Comparison of ENCODE assay signal across 1 mouse cellular context in the genomic region with DNA sequence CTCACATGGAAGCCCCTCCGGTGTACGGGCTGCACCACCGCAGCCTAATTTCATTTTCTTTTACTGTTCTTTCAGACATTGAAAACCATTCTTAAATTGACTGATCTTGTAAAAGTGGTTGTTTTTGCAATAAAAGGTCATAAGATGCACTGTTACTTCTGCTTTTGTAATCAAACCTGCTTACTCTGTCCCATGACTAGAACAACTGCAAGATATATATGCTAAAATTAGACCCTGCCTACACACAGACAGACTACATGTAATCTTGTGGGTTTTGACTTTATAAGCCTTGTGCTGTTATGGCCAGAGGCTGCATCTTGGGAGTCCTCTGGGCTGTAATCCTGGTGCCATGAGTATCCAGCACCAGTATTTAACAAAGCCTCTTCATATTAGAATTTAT.
A peak's percentile ranks its signal among the peaks of the same experiment; 100 is the strongest.
TF ChIP-seq lines count a peak whose summit lies in the region.

No protein-coding gene starts in this region.

TF ChIP-seq in MEL, 35 proteins besides CTCF, POLR2A, EP300 and RAD21 (continued from another document):
- TF ChIP-seq BHLHE40 (IDR thresholded peaks at IDR 0.05; ENCODE audit: borderline replicate concordance, low read depth, low read length) (peak; percentile 64; the same call in 1 of the 2 replicates), KAT2A (conservative IDR thresholded peaks at IDR 0.05; ENCODE audit: low read depth, low read length) (no peak), MAZ (IDR thresholded peaks at IDR 0.05; ENCODE audit: low read depth, low read length) (no peak), MXI1 (IDR thresholded peaks at IDR 0.05; ENCODE audit: low read depth, low read length) (peak; percentile 20; the same call in 1 of the 2 replicates), HCFC1 (IDR thresholded peaks at IDR 0.05; ENCODE audit: low read depth, low read length) (0 out of 2 replicates have a peak, but pooled peaks have one; percentile 24), NELFE (IDR thresholded peaks at IDR 0.05; ENCODE audit: low read depth, low read length) (no peak), ZMIZ1 (IDR thresholded peaks at IDR 0.05; ENCODE audit: low read depth, low read length) (no peak), MYB (IDR thresholded peaks at IDR 0.05; ENCODE audit: low read depth, low read length) (no peak), POLR2AphosphoS5 (IDR thresholded peaks at IDR 0.05; ENCODE audit: borderline replicate concordance, low read depth, low read length) (no peak), ETS1 (IDR thresholded peaks at IDR 0.05; ENCODE audit: low read depth, low read length) (peak; percentile 88), ZKSCAN1 (IDR thresholded peaks at IDR 0.05; ENCODE audit: low read depth, low read length) (no peak), ELF1 (IDR thresholded peaks at IDR 0.05; ENCODE audit: low read depth, low read length) (no peak), JUND (IDR thresholded peaks at IDR 0.05; ENCODE audit: low read depth, low read length) (no peak), MEF2A (IDR thresholded peaks at IDR 0.05; ENCODE audit: extremely low read depth, insufficient replicate concordance, low read depth, low read length, poor library complexity, severe bottlenecking) (peak; percentile 95), GATA1 (IDR thresholded peaks at IDR 0.05; ENCODE audit: low read depth, low read length) (peak; percentile 68), USF2 (IDR thresholded peaks at IDR 0.05; ENCODE audit: borderline replicate concordance in 1 of 2, insufficient read depth in 1 of 2, low read depth in 1 of 2, low read length in 2 of 2) (no peak), CHD2 (IDR thresholded peaks at IDR 0.05; ENCODE audit: low read length) (no peak), E2F4 (IDR thresholded peaks at IDR 0.05; ENCODE audit: borderline replicate concordance, low read depth, low read length) (no peak), TBP (IDR thresholded peaks at IDR 0.05; ENCODE audit: low read depth, low read length) (no peak), GABPA (IDR thresholded peaks at IDR 0.05; ENCODE audit: low read depth, low read length) (no peak)
